Mouse (Mus musculus): Measurements from ENCODE around the gene Cbx4.

Gene Cbx4

DNA sequence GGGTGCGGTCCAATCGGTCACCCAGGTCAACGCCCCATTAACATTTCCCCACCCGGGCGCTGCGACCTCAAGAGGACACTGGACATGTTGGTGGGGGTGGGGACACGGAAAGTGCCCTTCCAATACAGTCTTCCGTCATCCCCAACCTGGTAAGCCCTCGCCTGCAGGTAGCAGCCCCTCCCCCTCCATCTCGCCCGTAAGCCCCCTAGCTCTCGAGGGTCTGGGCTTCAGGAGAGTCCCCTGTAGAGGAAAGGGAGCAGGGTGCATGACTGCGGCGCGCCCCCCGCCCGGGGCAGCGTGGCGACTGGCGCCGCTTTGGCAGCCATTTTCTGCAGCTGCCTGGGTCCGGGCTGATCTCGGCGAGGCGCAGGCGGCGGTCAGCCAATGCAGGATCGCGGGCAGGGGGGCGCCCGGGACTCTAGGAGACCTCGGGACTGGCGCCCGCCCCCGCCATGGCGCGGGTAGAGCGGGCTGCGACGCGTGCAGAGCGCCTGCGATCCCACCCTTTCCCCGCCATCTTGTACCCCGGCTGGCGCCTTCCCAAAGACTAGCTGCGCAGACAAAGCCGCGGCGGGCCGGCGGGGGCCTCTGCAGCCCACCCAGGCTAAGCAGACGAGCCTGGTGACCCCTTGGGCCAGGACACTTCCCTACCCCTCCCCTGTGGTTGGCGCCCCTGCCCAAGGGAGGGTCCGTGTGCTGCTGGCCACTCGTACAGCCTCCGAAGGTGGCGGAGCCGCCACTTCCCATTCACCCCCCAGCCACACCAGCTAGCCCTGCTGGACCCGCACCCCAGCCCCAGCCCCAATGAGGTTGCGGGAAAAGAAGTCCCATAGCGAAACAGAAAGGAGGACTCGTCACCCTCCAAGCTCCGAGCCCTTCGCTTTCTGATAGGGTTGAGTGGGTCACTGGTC, 29.5 kb downstream of the Cbx4 start:
- DNase-seq = peak; percentile 73

DNA sequence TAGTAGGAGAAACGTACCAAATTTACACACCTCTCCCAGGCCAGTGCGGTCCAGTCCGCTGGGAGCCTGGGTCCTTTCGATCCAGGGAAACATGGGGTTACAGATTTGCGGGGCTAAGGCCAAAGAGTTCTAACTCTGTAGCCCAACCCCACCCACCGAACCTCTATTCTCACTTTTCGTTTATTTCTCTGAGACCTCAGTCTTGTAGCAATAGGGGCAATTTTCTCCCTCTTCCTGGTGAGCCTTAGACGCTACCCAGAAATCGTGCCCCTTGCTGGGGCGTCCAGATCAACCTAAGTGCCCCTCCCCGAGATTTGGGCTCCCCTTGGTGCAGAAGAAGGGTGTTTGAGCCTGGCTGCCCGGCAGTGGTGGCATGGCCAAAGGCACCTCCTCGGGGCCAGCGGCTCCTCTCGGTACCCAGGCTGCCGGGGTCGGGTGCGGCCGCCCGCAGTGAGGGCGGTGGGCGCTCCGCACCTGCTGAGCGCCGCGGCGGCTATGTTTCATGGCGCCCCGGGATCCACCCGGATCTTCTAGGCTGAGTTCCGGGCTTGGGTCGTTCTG, 30.4 kb downstream of the Cbx4 start:
- DNase-seq = peak; percentile 65

- peak; percentile 67 for DNase-seq
Observed at GRCm38 (mm10) chr11:119054351-119055345, 31.4 kb downstream of the Cbx4 start.

DNA sequence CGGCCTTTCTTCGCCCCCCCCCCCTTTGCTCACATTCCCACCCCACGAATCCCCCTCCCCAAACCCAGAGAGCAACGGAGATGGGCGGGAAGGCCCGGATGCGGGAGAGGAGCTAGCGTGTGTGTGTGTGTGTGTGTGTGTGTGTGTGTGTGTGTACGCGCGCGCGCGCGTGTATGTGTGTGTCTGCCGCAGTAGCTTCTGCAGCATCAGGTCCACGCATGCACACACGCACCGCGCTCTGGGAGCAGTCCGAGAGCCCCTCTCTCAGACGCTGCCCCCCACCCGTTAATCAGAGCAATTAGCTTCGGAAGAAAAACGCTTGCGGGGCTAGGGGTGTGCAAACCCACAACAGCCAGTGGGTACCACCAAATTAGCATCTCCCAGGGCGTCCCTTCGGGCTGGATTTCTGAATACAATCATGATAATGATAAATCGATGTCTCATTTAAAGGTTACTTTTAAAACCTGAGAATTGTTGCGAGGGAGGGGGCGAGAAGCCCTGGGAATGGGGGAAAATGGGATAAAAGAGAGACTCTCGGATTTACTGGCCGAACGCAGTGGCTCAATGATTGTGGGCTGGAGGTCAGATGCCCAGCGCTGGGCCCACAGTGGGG, 32.2 kb downstream of the Cbx4 start:
- peak; percentile 60 for DNase-seq

- peak; percentile 87 for DNase-seq
Observed at GRCm38 (mm10) chr11:119053257-119053670, 32.8 kb downstream of the Cbx4 start.

DNA sequence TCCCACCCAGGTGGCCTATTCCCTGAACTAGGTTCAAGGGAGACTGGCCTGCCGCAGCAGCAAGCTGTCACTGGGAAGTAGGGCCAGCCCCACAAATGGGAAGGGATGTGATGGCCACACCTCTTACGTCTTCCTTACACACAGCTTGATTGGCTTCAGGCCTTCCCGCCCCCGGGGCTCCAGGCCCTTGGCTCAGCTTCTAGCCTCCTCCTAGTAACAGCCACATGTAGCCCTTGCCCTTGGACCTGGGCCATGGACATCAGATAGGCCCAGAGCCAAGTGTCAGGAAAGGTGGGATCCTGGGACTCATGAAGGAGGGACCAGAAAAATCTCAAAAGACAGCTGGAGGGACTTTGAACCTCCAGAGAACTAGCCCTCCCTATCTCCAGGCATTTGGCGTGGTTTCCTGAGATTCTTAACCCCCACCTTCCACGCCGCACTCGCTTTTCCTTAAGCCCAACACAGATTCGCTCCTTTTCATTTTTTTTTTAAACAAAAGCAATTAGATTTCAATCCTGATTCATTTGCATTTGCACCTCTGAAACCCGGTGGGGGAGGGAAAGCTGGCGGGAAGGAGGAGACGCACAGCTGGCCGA, 33.3 kb downstream of the Cbx4 start:
- DNase-seq = peak; percentile 41

DNA sequence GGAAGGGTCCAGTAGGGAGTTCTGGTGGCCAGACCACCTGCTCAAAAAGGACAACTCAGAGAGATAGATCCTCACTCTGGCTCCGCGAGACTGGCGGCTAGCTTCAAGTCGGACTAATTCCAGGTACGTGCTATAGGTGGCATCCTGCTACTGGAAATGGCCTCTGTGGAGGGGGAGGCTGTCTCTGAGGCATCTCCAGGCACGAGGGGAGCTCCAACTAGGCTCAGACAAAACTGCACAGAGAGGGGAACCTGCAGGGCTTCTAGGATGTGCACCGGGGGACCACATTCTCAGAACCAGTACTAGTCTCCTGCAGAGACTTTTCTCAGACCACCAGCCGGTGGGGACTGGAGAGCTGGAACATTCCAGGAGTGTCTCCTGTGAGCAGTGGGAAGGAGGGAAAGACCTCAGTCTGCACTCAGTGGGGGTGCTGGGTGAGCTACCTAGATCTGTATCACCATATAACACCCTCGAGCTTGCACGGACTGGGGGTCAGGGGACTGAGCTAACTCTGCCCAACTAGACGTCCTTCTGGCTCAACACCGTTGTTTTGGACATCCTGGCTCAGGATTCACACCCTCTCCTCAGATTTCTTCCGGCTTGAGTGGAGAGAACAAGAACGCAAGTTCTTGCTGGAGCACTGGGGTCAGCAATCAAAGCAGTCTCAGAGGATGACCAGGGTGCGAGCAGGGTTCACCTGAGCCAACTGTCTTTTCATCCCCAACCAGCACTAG, 33.9 kb downstream of the Cbx4 start:
- peak; percentile 67 for DNase-seq

DNA sequence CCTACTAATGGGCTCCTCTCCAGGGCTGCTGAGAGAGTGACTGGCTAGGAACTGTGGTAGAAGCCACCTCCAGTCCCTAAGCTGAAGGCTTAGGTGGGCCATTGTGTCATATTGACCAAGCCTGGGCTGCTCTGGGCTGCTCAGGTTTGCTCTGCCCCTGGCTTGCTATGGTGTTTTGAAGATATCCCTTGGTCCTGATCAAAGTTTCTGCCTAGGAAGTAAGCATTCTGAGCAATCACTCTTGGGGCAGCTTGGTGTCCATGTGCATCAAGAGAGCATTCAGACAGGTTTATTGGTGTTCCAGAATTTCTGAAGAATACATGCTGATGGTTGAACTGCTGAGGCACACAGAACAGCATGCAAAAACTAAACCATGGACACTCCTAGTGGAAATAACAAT, 34.6 kb downstream of the Cbx4 start:
- DNase-seq = no peak

- peak; percentile 44 for DNase-seq
Observed at GRCm38 (mm10) chr11:119050361-119050760, 35.7 kb downstream of the Cbx4 start.

DNA sequence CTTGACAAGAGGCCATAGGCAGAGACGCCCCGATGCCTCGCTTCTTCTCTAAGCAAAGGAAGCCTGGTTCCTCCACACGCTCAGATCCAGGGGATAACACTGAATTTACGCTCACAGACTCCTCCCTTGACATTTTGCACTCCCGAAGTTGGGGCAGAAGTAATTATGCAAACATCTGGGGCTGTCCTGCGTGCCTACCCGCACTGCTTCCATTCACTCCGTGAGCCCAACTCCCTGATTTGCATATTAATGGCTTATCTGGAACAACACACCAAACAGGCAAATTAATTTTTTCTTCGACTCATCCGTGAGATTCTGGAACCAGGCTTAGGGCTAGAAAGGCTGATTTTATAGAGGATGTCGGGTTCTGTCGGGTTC, 37.9 kb downstream of the Cbx4 start:
- DNase-seq = no peak

GRCm38 (mm10) chr11:119047261-119048132, 38.5 kb downstream of the Cbx4 start:
- peak; percentile 63 for DNase-seq

GRCm38 (mm10) chr11:119046601-119047245, 39.3 kb downstream of the Cbx4 start:
- DNase-seq = peak; percentile 37

- DNase-seq = peak; percentile 34
Observed at GRCm38 (mm10) chr11:119044551-119045337, 41.3 kb downstream of the Cbx4 start.

GRCm38 (mm10) chr11:119043761-119044550, 42.1 kb downstream of the Cbx4 start:
- peak; percentile 28 for DNase-seq

- DNase-seq = no peak
Observed at GRCm38 (mm10) chr11:119043273-119043540, 42.8 kb downstream of the Cbx4 start.

DNA sequence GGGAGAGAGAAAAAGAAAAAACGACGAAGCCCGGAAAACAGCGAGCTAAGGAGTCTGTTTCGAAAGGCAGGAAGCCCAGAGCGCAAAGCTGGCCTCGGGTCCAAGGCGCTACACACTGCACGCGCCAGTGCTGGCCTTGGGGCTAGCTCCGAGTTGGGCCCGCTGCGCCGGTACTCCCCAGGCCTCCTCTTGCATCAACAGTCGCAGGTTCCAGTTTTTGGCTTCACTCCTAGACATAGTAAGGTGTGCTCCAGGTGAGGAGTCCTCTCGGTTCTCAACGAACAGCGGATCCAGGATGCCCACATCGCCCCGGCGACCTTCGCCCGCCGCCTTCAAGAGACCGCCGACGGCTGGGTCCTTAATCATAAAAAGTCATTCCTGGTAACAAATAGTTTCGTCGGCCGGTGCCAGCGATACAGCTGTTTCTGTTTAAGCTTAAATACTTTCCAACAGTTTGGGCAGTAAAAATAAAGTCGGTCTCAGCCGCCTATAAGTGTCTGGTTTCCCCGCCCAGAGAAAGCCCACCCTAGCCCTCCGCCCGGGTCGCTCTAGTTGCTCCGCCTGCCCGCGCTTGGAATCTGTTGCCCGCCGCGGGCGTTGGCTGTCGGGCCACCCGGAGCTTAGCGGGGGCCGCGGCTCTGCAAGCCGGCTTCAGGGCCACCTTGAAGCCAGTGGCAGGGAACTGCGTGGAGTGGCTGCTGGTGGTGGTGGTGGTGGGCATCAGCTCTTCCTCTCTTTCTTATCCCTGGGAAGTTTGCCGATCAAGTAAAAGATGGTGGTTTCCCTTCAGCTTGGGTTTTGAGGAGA, 43.4 kb downstream of the Cbx4 start:
- DNase-seq = peak; percentile 45

GRCm38 (mm10) chr11:119041750-119042465, 44.1 kb downstream of the Cbx4 start:
- DNase-seq = peak; percentile 47
